ENCODE assay signal across 8 mouse cellular contexts in the genomic region with DNA sequence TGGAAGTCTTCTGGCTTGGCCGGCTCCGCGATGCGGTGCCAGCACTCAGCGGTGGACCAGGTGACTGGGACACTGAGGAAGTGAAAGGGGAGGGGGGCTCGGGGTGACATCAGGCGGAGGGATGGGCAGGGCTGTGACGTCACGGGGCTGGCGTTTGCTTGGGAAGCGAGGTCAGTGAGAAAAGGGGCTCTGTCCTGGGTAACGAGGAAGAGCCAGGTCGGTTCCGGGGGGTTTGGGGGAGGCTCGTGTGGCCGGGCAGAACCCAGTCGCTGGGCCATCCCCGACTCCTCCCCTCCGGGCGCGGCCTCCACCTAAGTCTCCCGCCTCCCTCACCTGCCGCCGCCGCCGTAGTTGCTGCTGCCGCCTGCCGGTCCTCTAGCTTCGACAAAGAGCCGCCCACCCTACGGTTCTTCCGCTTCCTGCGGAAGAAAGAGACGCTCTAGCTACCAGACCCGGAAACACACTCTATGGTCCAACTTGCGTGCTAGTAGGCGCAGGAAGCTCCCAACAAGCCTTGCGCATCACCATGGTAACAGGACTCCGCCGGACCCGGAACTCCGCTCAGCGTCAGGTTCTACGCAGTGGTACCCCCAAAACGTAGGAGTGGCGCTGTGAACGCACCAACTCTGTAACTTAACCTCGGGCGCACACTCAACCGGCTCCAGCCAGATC. TPM values are rescaled to one million over a fixed set of nuclear protein-coding genes. Genes with fewer than 3 reads are reported as not detected.
DNase-seq lines count a peak whose midpoint lies in the region; ATAC-seq and TF ChIP-seq lines count a peak whose summit lies in the region.

Zc3h10 (minus strand) TSS at position 414 of the 672 bp plus-strand sequence.

- H3K4me3 ChIP-seq in bone marrow macrophage, adult 2 months (ENCODE audit: insufficient read depth, low read length): peak within 1 kb of the TSS; percentile 88
- peak within 1 kb of the TSS; percentile 77 for H3K4me3 ChIP-seq in embryonic fibroblast, embryonic 13.5 days (ENCODE audit: insufficient read depth, low read length)
- H3K4me3 ChIP-seq in kidney, embryonic 15.5 days (replicated peaks): peak within 1 kb of the TSS; percentile 75

- peak; percentile 7; the same call in 1 of the 2 replicates for TF ChIP-seq POLR2A in bone marrow macrophage, adult 2 months (IDR thresholded peaks at IDR 0.05; ENCODE audit: borderline replicate concordance, low read depth, low read length)
- peak; percentile 96 for TF ChIP-seq POLR2A in embryonic fibroblast, embryonic 13.5 days (IDR thresholded peaks at IDR 0.05; ENCODE audit: low read depth, low read length)

- H3K27me3 ChIP-seq in kidney, embryonic 15.5 days: no peaks in the 10 kb centered on the region

- H3K4me2 ChIP-seq in kidney, embryonic 15.5 days: peak within 1 kb of the TSS; percentile 84

- H3K9ac ChIP-seq in kidney, embryonic 15.5 days: peak within 1 kb of the TSS; percentile 81

- peaks cover 35% of the 10 kb centered on the region for H3K36me3 ChIP-seq in kidney, embryonic 15.5 days

- peak; percentile 100 for DNase-seq in A20 (ENCODE audit: low read depth, low spot score)
- DNase-seq in heart, adult 9 months (ENCODE audit: low spot score in 2 of 2): peak; percentile 96 to 98
- peak; percentile 95 for DNase-seq in liver
- DNase-seq in spleen, postnatal 4 days (ENCODE audit: low spot score in 2 of 2): peak; percentile 92 to 95

- TF ChIP-seq CTCF in bone marrow macrophage, adult 2 months (IDR thresholded peaks at IDR 0.05; ENCODE audit: low read depth, low read length): no peak
- TF ChIP-seq CTCF in embryonic fibroblast, embryonic 13.5 days (IDR thresholded peaks at IDR 0.05; ENCODE audit: borderline replicate concordance, insufficient read depth, low read length): no peak

- H3K9me3 ChIP-seq in kidney, embryonic 15.5 days (replicated peaks): no peaks in the 10 kb centered on the region

- H3K27ac ChIP-seq in bone marrow macrophage, adult 2 months (ENCODE audit: insufficient read depth, low read depth, low read length): peak within 1 kb of the TSS; percentile 90
- peak within 1 kb of the TSS; percentile 92 for H3K27ac ChIP-seq in embryonic fibroblast, embryonic 13.5 days (ENCODE audit: insufficient read depth, low read length)
- H3K27ac ChIP-seq in kidney, embryonic 15.5 days: peak within 1 kb of the TSS; percentile 95

- WGBS in kidney, embryonic 15.5 days: under 1% methylated on average over 42 of the region's 50 CpGs

- peak; percentile 92 for ATAC-seq in kidney, embryonic 15.5 days (replicated peaks; ENCODE audit: low FRiP score)
- peak; percentile 74 for ATAC-seq in monocyte, adult 5-6 weeks (replicated peaks; ENCODE audit: insufficient number of reproducible peaks, low FRiP score, low TSS enrichment, poor library complexity, severe bottlenecking)

- peaks cover 10% of the 10 kb centered on the region for H3K4me1 ChIP-seq in bone marrow macrophage, adult 2 months (ENCODE audit: control insufficient read depth, insufficient read depth, low read length)
- peaks cover 2% of the 10 kb centered on the region; the same call in 1 of the 2 replicates for H3K4me1 ChIP-seq in embryonic fibroblast, embryonic 13.5 days (ENCODE audit: control insufficient read depth, insufficient read depth, low read length)
- peaks cover 23% of the 10 kb centered on the region for H3K4me1 ChIP-seq in kidney, embryonic 15.5 days

RNA-seq across cellular contexts. Expression of gene Zc3h10, which starts in this region (rescaled TPM):
- polyA plus RNA-seq in bone marrow macrophage, adult 2 months (2012; ENCODE audit: insufficient read depth, insufficient read length, missing spikeins): 9.6 and 15.4 TPM in 2 replicates
- polyA plus RNA-seq in embryonic fibroblast, embryonic 13.5 days (2011; ENCODE audit: insufficient read length, low read depth, missing spikeins): 4.7 and 6.0 TPM in 2 replicates
- polyA plus RNA-seq in kidney, embryonic 15.5 days (2015; fragmentation: Nextera tagmentation; extraction: Ambion mirVana): 16.2 and 17.7 TPM in 2 replicates
- total RNA-seq in monocyte, adult 5-6 weeks (2017): 16.1 to 26.5 TPM (median 19.1 TPM) in 3 replicates

Comparison
In these comparisons a context has a peak if more than half of its experiments do, and no peak if none do; other contexts are left out.
1. Peak in every context shown above with its lines: DNase-seq, ATAC-seq, H3K4me3 ChIP-seq and H3K27ac ChIP-seq.